Mouse (Mus musculus) hindbrain, embryonic 10.5 days (tissue): ENCODE data around the gene Gm10153. TPM values are rescaled to one million over a fixed set of nuclear protein-coding genes. Genes with fewer than 3 reads are reported as not detected.

ENCODE experiments used
- polyA plus RNA-seq: library from polyadenylated mRNA; unstranded; fragments of >200 nt; fragmentation: Nextera tagmentation; extraction: Ambion mirVana; gene quantifications from 2 replicates; pipeline ENCODE4 v1.2.1, GENCODE M21; 2016

Gene Gm10153
- polyA plus RNA-seq, 1 experiment from 2014 or later, result not detected

Other genes starting within 250 kb of the Gm10153 start
- 8.7 and 14.1 TPM in 2 replicates for gene Brsk2, start 240.6 kb downstream of the Gm10153 start, polyA plus RNA-seq
- gene Mob2, start 129.3 kb downstream of the Gm10153 start, polyA plus RNA-seq, result 61.4 and 62.4 TPM in 2 replicates
- 7.8 and 20.1 TPM in 2 replicates for gene Dusp8, start 94.5 kb downstream of the Gm10153 start, polyA plus RNA-seq
- not detected in 2 replicates for gene Gm45618, start 69.7 kb downstream of the Gm10153 start, polyA plus RNA-seq
- not detected in 2 replicates for gene Gm39115, start 54.4 kb downstream of the Gm10153 start, polyA plus RNA-seq
- not detected in 2 replicates for gene Gm45337, start 45.8 kb downstream of the Gm10153 start, polyA plus RNA-seq
- not detected in 2 replicates for gene Gm29735, start 33.3 kb downstream of the Gm10153 start, polyA plus RNA-seq
- gene Gm4553, start 24.6 kb downstream of the Gm10153 start, polyA plus RNA-seq, result not detected in 2 replicates
- gene Krtap5-2, start 14.4 kb downstream of the Gm10153 start, polyA plus RNA-seq, result not detected in 2 replicates
- not detected in 2 replicates for gene Krtap5-3, start 11.0 kb upstream of the Gm10153 start, polyA plus RNA-seq
- gene Gm7579, start 21.5 kb upstream of the Gm10153 start, polyA plus RNA-seq, result not detected in 2 replicates
- gene Krtap5-5, start 39.6 kb upstream of the Gm10153 start, polyA plus RNA-seq, result not detected in 2 replicates
- gene Gm40460, start 50.7 kb upstream of the Gm10153 start, polyA plus RNA-seq, result not detected in 2 replicates
- not detected in 2 replicates for gene Gm2431, start 68.0 kb upstream of the Gm10153 start, polyA plus RNA-seq
- gene Gm4559, start 84.0 kb upstream of the Gm10153 start, polyA plus RNA-seq, result not detected in 2 replicates
- gene Krtap5-1, start 106.7 kb upstream of the Gm10153 start, polyA plus RNA-seq, result not detected in 2 replicates
- gene Krtap5-4, start 113.2 kb upstream of the Gm10153 start, polyA plus RNA-seq, result not detected in 2 replicates
- 0.63 and 1.1 TPM in 2 replicates for gene Ifitm10, start 183.4 kb upstream of the Gm10153 start, polyA plus RNA-seq
- 1.5 TPM in 1 of 2 replicates, not detected in the other for gene Gm49369, start 192.3 kb upstream of the Gm10153 start, polyA plus RNA-seq
- gene Ctsd, start 197.6 kb upstream of the Gm10153 start, polyA plus RNA-seq, result 159 and 198 TPM in 2 replicates
- not detected in 2 replicates for gene Syt8, start 244.5 kb upstream of the Gm10153 start, polyA plus RNA-seq